Comparison of ENCODE assay signal across 12 mouse cellular contexts in the genomic region with DNA sequence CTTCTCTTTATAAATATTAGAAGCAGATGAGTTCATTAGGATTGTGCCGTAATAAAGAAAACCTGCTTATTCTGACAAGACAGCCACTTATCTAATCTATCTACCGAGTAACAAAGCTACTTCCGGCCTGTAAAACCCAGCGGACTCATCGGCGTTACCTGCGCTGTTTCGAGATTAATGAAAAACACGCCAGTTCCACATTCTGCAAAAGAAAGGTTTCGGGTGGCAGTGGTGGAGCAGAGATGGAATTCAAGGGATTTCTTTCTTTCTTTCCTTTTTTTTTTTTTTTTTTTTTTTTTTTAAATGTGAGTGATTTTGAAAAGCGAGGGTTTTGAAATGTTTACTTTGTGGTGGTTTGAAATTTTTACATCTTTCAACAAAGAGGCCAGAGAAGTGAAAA.
A peak's percentile ranks its signal among the peaks of the same experiment; 100 is the strongest.
DNase-seq lines count a peak whose midpoint lies in the region; ATAC-seq lines count a peak whose summit lies in the region.
"Had no signal": no experiment of that assay in that cellular context is flagged by ENCODE, and none has a peak within 500 bp of the region (broad histone marks: within the 10 kb centered on the region; RNA-seq: fewer than 3 reads in every experiment).

No protein-coding gene starts in this region.

- WGBS in heart, embryonic 16.5 days: 48% methylated on average over 11 of the region's 11 CpGs
- WGBS in embryonic facial prominence, embryonic 10.5 days: 33% methylated on average over 11 of the region's 11 CpGs
- 33% methylated on average over 11 of the region's 11 CpGs for WGBS in hindbrain, embryonic 15.5 days
- 41% methylated on average over 11 of the region's 11 CpGs for WGBS in midbrain, embryonic 16.5 days

- intact Hi-C loops in heart, postnatal 36 days (cut with DNase I): no loop called here

- H3K27me3 ChIP-seq in heart, embryonic 16.5 days (ENCODE audit: control insufficient read depth, insufficient read depth, low read length): peaks cover 19% of the 10 kb centered on the region
- H3K27me3 ChIP-seq in embryonic facial prominence, embryonic 10.5 days (replicated peaks; ENCODE audit: low read depth, poor library complexity, severe bottlenecking): peaks cover 79% of the 10 kb centered on the region
- peaks cover 13% of the 10 kb centered on the region; the same call in 1 of the 2 replicates for H3K27me3 ChIP-seq in hindbrain, embryonic 15.5 days
- H3K27me3 ChIP-seq in midbrain, embryonic 16.5 days (ENCODE audit: control insufficient read depth, insufficient read depth, low read depth, low read length): peaks cover 6% of the 10 kb centered on the region; the same call in 1 of the 2 replicates

- no peak for DNase-seq in heart, postnatal 36 days
- DNase-seq in embryonic facial prominence, embryonic 10.5 days (ENCODE audit: low spot score): no peak
- no peak for DNase-seq in cerebellum, postnatal 36 days
- DNase-seq in spleen, postnatal 4 days (ENCODE audit: low spot score in 2 of 2): no peak
- DNase-seq: adrenal gland, postnatal 10 days; cerebellum, adult 9-11 months; right cerebral cortex, postnatal 14 days; thymus, postnatal 14 days had no signal

- H3K4me2 ChIP-seq in heart, embryonic 16.5 days (ENCODE audit: low read depth, low read length): peak overlapping the region; percentile 19; the same call in 1 of the 2 replicates
- H3K4me2 ChIP-seq in hindbrain, embryonic 15.5 days: peak overlapping the region; percentile 32
- 0 out of 2 replicates have a peak overlapping the region, but pooled peaks have one; percentile 19 for H3K4me2 ChIP-seq in midbrain, embryonic 16.5 days (ENCODE audit: low read length)
- H3K4me2 ChIP-seq: liver, embryonic 12.5 days had no signal

- peaks cover 7% of the 10 kb centered on the region; the same call in 1 of the 2 replicates for H3K4me1 ChIP-seq in heart, embryonic 16.5 days (ENCODE audit: control insufficient read depth, insufficient read depth, low read length)
- H3K4me1 ChIP-seq in embryonic facial prominence, embryonic 10.5 days: peaks cover 79% of the 10 kb centered on the region
- peaks cover 64% of the 10 kb centered on the region for H3K4me1 ChIP-seq in hindbrain, embryonic 15.5 days (replicated peaks)
- peaks cover 26% of the 10 kb centered on the region for H3K4me1 ChIP-seq in midbrain, embryonic 16.5 days (ENCODE audit: control insufficient read depth, insufficient read depth, low read length)
- H3K4me1 ChIP-seq: liver, embryonic 12.5 days had no signal

- no peak overlapping the region for H3K27ac ChIP-seq in heart, embryonic 16.5 days (ENCODE audit: low read length)
- H3K27ac ChIP-seq in embryonic facial prominence, embryonic 10.5 days (replicated peaks): peak overlapping the region; percentile 74; the same call in 1 of the 2 replicates
- no peak overlapping the region for H3K27ac ChIP-seq in hindbrain, embryonic 15.5 days (replicated peaks)
- H3K27ac ChIP-seq in midbrain, embryonic 16.5 days (ENCODE audit: low read length): no peak overlapping the region
- H3K27ac ChIP-seq: liver, embryonic 12.5 days had no signal

- H3K36me3 ChIP-seq in heart, embryonic 16.5 days (ENCODE audit: control insufficient read depth, insufficient read depth): no peaks in the 10 kb centered on the region
- H3K36me3 ChIP-seq in embryonic facial prominence, embryonic 10.5 days (replicated peaks): no peaks in the 10 kb centered on the region
- no peaks in the 10 kb centered on the region for H3K36me3 ChIP-seq in hindbrain, embryonic 15.5 days
- H3K36me3 ChIP-seq in midbrain, embryonic 16.5 days (ENCODE audit: control insufficient read depth, insufficient read depth, low read length): no peaks in the 10 kb centered on the region
- H3K36me3 ChIP-seq: liver, embryonic 12.5 days had no signal

- H3K9me3 ChIP-seq in heart, embryonic 16.5 days (replicated peaks; ENCODE audit: control insufficient read depth, low read length): no peaks in the 10 kb centered on the region
- no peaks in the 10 kb centered on the region for H3K9me3 ChIP-seq in embryonic facial prominence, embryonic 10.5 days
- H3K9me3 ChIP-seq in hindbrain, embryonic 15.5 days: no peaks in the 10 kb centered on the region
- H3K9me3 ChIP-seq in midbrain, embryonic 16.5 days (replicated peaks; ENCODE audit: control insufficient read depth, low read length, poor library complexity, severe bottlenecking): no peaks in the 10 kb centered on the region

- no peak overlapping the region for H3K9ac ChIP-seq in heart, embryonic 16.5 days (ENCODE audit: low read length)
- no peak overlapping the region for H3K9ac ChIP-seq in hindbrain, embryonic 15.5 days
- H3K9ac ChIP-seq in midbrain, embryonic 16.5 days (ENCODE audit: low read depth, low read length): no peak overlapping the region
- H3K9ac ChIP-seq: liver, embryonic 12.5 days had no signal

- no peak for ATAC-seq in heart, embryonic 16.5 days (replicated peaks; ENCODE audit: extremely low read depth, insufficient read depth, low FRiP score)
- no peak for ATAC-seq in hindbrain, embryonic 15.5 days (ENCODE audit: low FRiP score, low read depth)
- ATAC-seq in midbrain, embryonic 16.5 days: no peak
- ATAC-seq: liver, embryonic 12.5 days had no signal

- no peak overlapping the region for H3K4me3 ChIP-seq in heart, embryonic 16.5 days (ENCODE audit: low read length)
- H3K4me3 ChIP-seq in embryonic facial prominence, embryonic 10.5 days: peak overlapping the region; percentile 45; the same call in 1 of the 2 replicates
- H3K4me3 ChIP-seq in hindbrain, embryonic 15.5 days: no peak overlapping the region
- no peak overlapping the region for H3K4me3 ChIP-seq in midbrain, embryonic 16.5 days (ENCODE audit: low read depth, low read length)
- H3K4me3 ChIP-seq: liver, embryonic 12.5 days had no signal
